Comparison of ENCODE assay signal across 9 mouse cellular contexts in the genomic region with DNA sequence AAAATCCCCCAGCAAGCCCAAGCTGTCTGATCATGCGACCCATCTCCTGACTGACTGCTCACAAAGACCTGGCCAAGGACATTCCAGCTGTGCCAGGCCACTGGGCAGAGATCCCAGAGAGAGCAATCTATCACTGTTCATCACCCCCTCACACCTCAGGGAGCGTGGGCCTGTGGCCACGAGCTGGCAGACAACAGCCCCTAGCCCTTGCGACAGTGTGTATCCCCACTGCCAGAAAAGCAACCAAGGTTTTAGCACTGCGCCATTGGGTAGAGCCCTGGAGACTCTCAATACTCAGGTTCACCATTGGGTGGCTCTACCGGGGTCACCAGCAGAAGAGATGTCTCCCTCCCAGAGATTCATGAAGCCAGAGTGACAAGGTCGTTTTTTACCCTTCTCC.
DNase-seq lines count a peak whose midpoint lies in the region.
"Had no signal": no experiment of that assay in that cellular context is flagged by ENCODE, and none has a peak within 500 bp of the region (broad histone marks: within the 10 kb centered on the region; RNA-seq: fewer than 3 reads in every experiment).

No protein-coding gene starts in this region.

- intact Hi-C loops in left cerebral cortex, postnatal 4 days (cut with DNase I), result no loop called here

- peak; percentile 59 for DNase-seq in left cerebral cortex, postnatal 4 days
- no peak for DNase-seq in left cerebral cortex, adult 9 months (ENCODE audit: low spot score in 2 of 2)
- DNase-seq in adrenal gland, adult 2 months, result peak; percentile 94
- DNase-seq in gastrocnemius, postnatal 25 days, result peak; percentile 91
- DNase-seq in kidney, postnatal 10 days, result peak; percentile 18
- no peak for DNase-seq in urinary bladder, postnatal 14 days (ENCODE audit: low spot score)
- DNase-seq in spleen, postnatal 4 days (ENCODE audit: low spot score in 2 of 2), result no peak
- no peak for DNase-seq in urinary bladder, postnatal 25 days (ENCODE audit: low spot score)
- DNase-seq: thymus, postnatal 36 days had no signal

Comparison
In these comparisons a context has a peak if more than half of its experiments do, and no peak if none do; other contexts are left out.
1. DNase-seq: peak in left cerebral cortex, postnatal 4 days (single experiment), adrenal gland, adult 2 months (single experiment), gastrocnemius, postnatal 25 days (single experiment) and kidney, postnatal 10 days (single experiment); none in left cerebral cortex, adult 9 months (0 of 2), urinary bladder, postnatal 14 days (single experiment), spleen, postnatal 4 days (0 of 2) and urinary bladder, postnatal 25 days (single experiment).